Mouse (Mus musculus): ENCODE measurements at regions not wholly inside any gene's neighbourhood (a gene's known extent, or its start where the extent isn't known, plus 50 kb on each side); places are given as distances from the start of the nearest gene placed in this dataset.

GRCm38 (mm10) chr15:5414401-5414800, 170.4 kb upstream of the Ptger4 start:
- Histone ChIP-seq H3K9me3 (ENCODE audit: control insufficient read depth, low read length) (no peaks in the 10 kb centered on the region), H3K27me3 (ENCODE audit: control insufficient read depth, insufficient read depth, low read depth, low read length) (no peaks in the 10 kb centered on the region), H3K9ac (ENCODE audit: low read length) (no peak overlapping the region), H3K4me3 (ENCODE audit: low read length) (no peak overlapping the region), H3K4me1 (replicated peaks; ENCODE audit: control insufficient read depth, insufficient read depth, low read length) (no peaks in the 10 kb centered on the region), H3K4me2 (ENCODE audit: low read depth, low read length) (no peak overlapping the region), H3K27ac (ENCODE audit: low read length) (no peak overlapping the region), H3K36me3 (ENCODE audit: control insufficient read depth, insufficient read depth, low read length) (no peaks in the 10 kb centered on the region)
- no peak for ATAC-seq (ENCODE audit: low read depth)
- 83% methylated on average over 5 of the region's 5 CpGs for WGBS

GRCm38 (mm10) chr15:5416031-5416430, 172.0 kb upstream of the Ptger4 start:
- Histone ChIP-seq H3K4me3 (ENCODE audit: low read length) (no peak overlapping the region), H3K27me3 (ENCODE audit: control insufficient read depth, insufficient read depth, low read depth, low read length) (no peaks in the 10 kb centered on the region), H3K4me2 (ENCODE audit: low read depth, low read length) (no peak overlapping the region), H3K36me3 (ENCODE audit: control insufficient read depth, insufficient read depth, low read length) (no peaks in the 10 kb centered on the region), H3K9ac (ENCODE audit: low read length) (no peak overlapping the region), H3K9me3 (ENCODE audit: control insufficient read depth, low read length) (no peaks in the 10 kb centered on the region), H3K27ac (ENCODE audit: low read length) (no peak overlapping the region), H3K4me1 (replicated peaks; ENCODE audit: control insufficient read depth, insufficient read depth, low read length) (no peaks in the 10 kb centered on the region)
- ATAC-seq (ENCODE audit: low read depth), result no peak
- WGBS, result 79% methylated on average over 3 of the region's 3 CpGs

GRCm38 (mm10) chr15:5426641-5427040, 182.7 kb upstream of the Ptger4 start:
- 79% methylated on average over 3 of the region's 3 CpGs for WGBS
- no peaks in the 10 kb centered on the region for H3K9me3 ChIP-seq (ENCODE audit: control insufficient read depth, low read length)
- no peak overlapping the region for H3K4me3 ChIP-seq (ENCODE audit: low read length)
- ATAC-seq (ENCODE audit: low read depth), result no peak
- H3K9ac ChIP-seq (ENCODE audit: low read length), result no peak overlapping the region
- no peak overlapping the region for H3K27ac ChIP-seq (ENCODE audit: low read length)
- H3K4me1 ChIP-seq (replicated peaks; ENCODE audit: control insufficient read depth, insufficient read depth, low read length), result no peaks in the 10 kb centered on the region
- H3K4me2 ChIP-seq (ENCODE audit: low read depth, low read length), result no peak overlapping the region
- no peaks in the 10 kb centered on the region for H3K36me3 ChIP-seq (ENCODE audit: control insufficient read depth, insufficient read depth, low read length)
- H3K27me3 ChIP-seq (ENCODE audit: control insufficient read depth, insufficient read depth, low read depth, low read length), result no peaks in the 10 kb centered on the region

GRCm38 (mm10) chr15:5427319-5428048, 183.5 kb upstream of the Ptger4 start:
- Histone ChIP-seq H3K27ac (ENCODE audit: low read length) (no peak overlapping the region), H3K4me2 (ENCODE audit: low read depth, low read length) (no peak overlapping the region), H3K9me3 (ENCODE audit: control insufficient read depth, low read length) (no peaks in the 10 kb centered on the region), H3K9ac (ENCODE audit: low read length) (no peak overlapping the region), H3K4me1 (replicated peaks; ENCODE audit: control insufficient read depth, insufficient read depth, low read length) (no peaks in the 10 kb centered on the region), H3K4me3 (ENCODE audit: low read length) (no peak overlapping the region), H3K27me3 (ENCODE audit: control insufficient read depth, insufficient read depth, low read depth, low read length) (no peaks in the 10 kb centered on the region), H3K36me3 (ENCODE audit: control insufficient read depth, insufficient read depth, low read length) (no peaks in the 10 kb centered on the region)
- ATAC-seq (ENCODE audit: low read depth), result no peak
- 71% methylated on average over 7 of the region's 7 CpGs for WGBS

GRCm38 (mm10) chr15:5432018-5432417, 188.0 kb upstream of the Ptger4 start:
- H3K27me3 ChIP-seq (ENCODE audit: control insufficient read depth, insufficient read depth, low read depth, low read length), result no peaks in the 10 kb centered on the region
- H3K27ac ChIP-seq (ENCODE audit: low read length), result no peak overlapping the region
- H3K9ac ChIP-seq (ENCODE audit: low read length), result no peak overlapping the region
- ATAC-seq (ENCODE audit: low read depth), result no peak
- H3K9me3 ChIP-seq (ENCODE audit: control insufficient read depth, low read length), result no peaks in the 10 kb centered on the region
- H3K4me2 ChIP-seq (ENCODE audit: low read depth, low read length), result no peak overlapping the region
- no peaks in the 10 kb centered on the region for H3K36me3 ChIP-seq (ENCODE audit: control insufficient read depth, insufficient read depth, low read length)
- H3K4me1 ChIP-seq (replicated peaks; ENCODE audit: control insufficient read depth, insufficient read depth, low read length), result no peaks in the 10 kb centered on the region
- 66% methylated on average over 2 of the region's 2 CpGs for WGBS
- no peak overlapping the region for H3K4me3 ChIP-seq (ENCODE audit: low read length)

GRCm38 (mm10) chr15:5437020-5437419, 193.0 kb upstream of the Ptger4 start:
- Histone ChIP-seq H3K27me3 (ENCODE audit: control insufficient read depth, insufficient read depth, low read depth, low read length) (no peaks in the 10 kb centered on the region), H3K4me3 (ENCODE audit: low read length) (no peak overlapping the region), H3K9ac (ENCODE audit: low read length) (no peak overlapping the region), H3K4me1 (replicated peaks; ENCODE audit: control insufficient read depth, insufficient read depth, low read length) (no peaks in the 10 kb centered on the region), H3K36me3 (ENCODE audit: control insufficient read depth, insufficient read depth, low read length) (no peaks in the 10 kb centered on the region), H3K4me2 (ENCODE audit: low read depth, low read length) (no peak overlapping the region), H3K9me3 (ENCODE audit: control insufficient read depth, low read length) (no peaks in the 10 kb centered on the region), H3K27ac (ENCODE audit: low read length) (no peak overlapping the region)
- no peak for ATAC-seq (ENCODE audit: low read depth)
- 68% methylated on average over 1 of the region's 1 CpGs for WGBS

- no peak overlapping the region for H3K4me3 ChIP-seq (ENCODE audit: low read length)
- WGBS, result 64% methylated on average over 9 of the region's 9 CpGs
- no peaks in the 10 kb centered on the region for H3K4me1 ChIP-seq (replicated peaks; ENCODE audit: control insufficient read depth, insufficient read depth, low read length)
- H3K27me3 ChIP-seq (ENCODE audit: control insufficient read depth, insufficient read depth, low read depth, low read length), result no peaks in the 10 kb centered on the region
- H3K9me3 ChIP-seq (ENCODE audit: control insufficient read depth, low read length), result no peaks in the 10 kb centered on the region
- no peak overlapping the region for H3K27ac ChIP-seq (ENCODE audit: low read length)
- H3K36me3 ChIP-seq (ENCODE audit: control insufficient read depth, insufficient read depth, low read length), result no peaks in the 10 kb centered on the region
- no peak for ATAC-seq (ENCODE audit: low read depth)
- H3K4me2 ChIP-seq (ENCODE audit: low read depth, low read length), result no peak overlapping the region
- no peak overlapping the region for H3K9ac ChIP-seq (ENCODE audit: low read length)
Measured at GRCm38 (mm10) chr15:5446040-5446755, 202.2 kb upstream of the Ptger4 start.

GRCm38 (mm10) chr15:5446756-5447314, 202.8 kb upstream of the Ptger4 start:
- Histone ChIP-seq H3K9me3 (ENCODE audit: control insufficient read depth, low read length) (no peaks in the 10 kb centered on the region), H3K4me1 (replicated peaks; ENCODE audit: control insufficient read depth, insufficient read depth, low read length) (no peaks in the 10 kb centered on the region), H3K36me3 (ENCODE audit: control insufficient read depth, insufficient read depth, low read length) (no peaks in the 10 kb centered on the region), H3K9ac (ENCODE audit: low read length) (no peak overlapping the region), H3K27me3 (ENCODE audit: control insufficient read depth, insufficient read depth, low read depth, low read length) (no peaks in the 10 kb centered on the region), H3K4me3 (ENCODE audit: low read length) (no peak overlapping the region), H3K4me2 (ENCODE audit: low read depth, low read length) (no peak overlapping the region), H3K27ac (ENCODE audit: low read length) (no peak overlapping the region)
- no peak for ATAC-seq (ENCODE audit: low read depth)
- 59% methylated on average over 4 of the region's 4 CpGs for WGBS

- Histone ChIP-seq H3K27ac (ENCODE audit: low read length) (no peak overlapping the region), H3K9me3 (ENCODE audit: control insufficient read depth, low read length) (no peaks in the 10 kb centered on the region), H3K4me3 (ENCODE audit: low read length) (no peak overlapping the region), H3K4me2 (ENCODE audit: low read depth, low read length) (no peak overlapping the region), H3K36me3 (ENCODE audit: control insufficient read depth, insufficient read depth, low read length) (no peaks in the 10 kb centered on the region), H3K9ac (ENCODE audit: low read length) (no peak overlapping the region), H3K27me3 (ENCODE audit: control insufficient read depth, insufficient read depth, low read depth, low read length) (no peaks in the 10 kb centered on the region), H3K4me1 (replicated peaks; ENCODE audit: control insufficient read depth, insufficient read depth, low read length) (no peaks in the 10 kb centered on the region)
- WGBS, result 64% methylated on average over 2 of the region's 2 CpGs
- ATAC-seq (ENCODE audit: low read depth), result peak; percentile 56
Measured at GRCm38 (mm10) chr15:5447707-5448496, 203.9 kb upstream of the Ptger4 start.

All from lung, embryonic 16.5 days (tissue).